Mouse (Mus musculus) C2C12 (cell line): ENCODE results near the gene Neurl2. TPM values are rescaled to one million over a fixed set of nuclear protein-coding genes. Genes with fewer than 3 reads are reported as not detected.
A peak's percentile ranks its signal among the peaks of the same experiment; 100 is the strongest.

Experiments
- H3K27me3 ChIP-seq: one replicate; pipeline ENCODE4 v1.6.1; 2011; ENCODE audit not compliant: control insufficient read depth, insufficient read depth, insufficient read length
- H3K36me3 ChIP-seq: one replicate; pipeline ENCODE4 v1.6.1; 2011; ENCODE audit not compliant: control insufficient read depth, insufficient read depth
- H3K4me3 ChIP-seq: one replicate; pipeline ENCODE4 v1.5.1; 2011; ENCODE audit warnings: mild to moderate bottlenecking, control low read depth; ENCODE audit not compliant: poor library complexity, insufficient read depth, severe bottlenecking
- H3K79me2 ChIP-seq: one replicate; pipeline ENCODE4 v1.6.1; 2011; ENCODE audit not compliant: control insufficient read depth, insufficient read depth
- H3K79me3 ChIP-seq: one replicate; pipeline ENCODE4 v1.6.1; 2011; ENCODE audit warnings: low read depth, control low read depth
- H3ac ChIP-seq: one replicate; pipeline ENCODE3; 2011; ENCODE audit warnings: low read depth; ENCODE audit not compliant: control insufficient read depth, insufficient read length
- CEBPB ChIP-seq: IDR thresholded peaks from one replicate; pipeline ENCODE4 v1.6.1; 2011; ENCODE audit warnings: low read depth, mild to moderate bottlenecking, control low read depth, moderate library complexity
- CTCF ChIP-seq: IDR thresholded peaks from one replicate; pipeline ENCODE4 v1.5.1; 2011; ENCODE audit not compliant: control insufficient read depth, insufficient read depth, insufficient read length
- FOSL1 ChIP-seq: IDR thresholded peaks from one replicate; pipeline ENCODE4 v1.8.0; 2011; ENCODE audit warnings: mild to moderate bottlenecking, low read length; ENCODE audit not compliant: poor library complexity, insufficient read depth, severe bottlenecking
- MAX ChIP-seq: IDR thresholded peaks from one replicate; pipeline ENCODE4 v1.6.1; 2011; ENCODE audit warnings: mild to moderate bottlenecking, control low read depth
- MYOD1 ChIP-seq: IDR thresholded peaks from one replicate; pipeline ENCODE4 v1.6.1; 2011; ENCODE audit warnings: low read depth; ENCODE audit not compliant: control insufficient read depth, insufficient read length
- MYOG ChIP-seq: IDR thresholded peaks from one replicate; pipeline ENCODE4 v1.6.1; 2011; ENCODE audit not compliant: control insufficient read depth, insufficient read length; ENCODE audit errors: extremely low read depth
- USF1 ChIP-seq: IDR thresholded peaks from one replicate; pipeline ENCODE4 v1.6.1; 2011; ENCODE audit warnings: low read depth, mild to moderate bottlenecking, control low read depth, moderate library complexity
- polyA plus RNA-seq: library from polyadenylated mRNA; unstranded; fragments of >200 nt; fragmentation: generic; extraction: Trizol; gene quantifications from one replicate; pipeline ENCODE4 v1.2.1, GENCODE M21; 2012; ENCODE audit warnings: missing spikeins

The Neurl2 gene
- polyA plus RNA-seq, 1 experiment, result 11.3 TPM

DNA sequence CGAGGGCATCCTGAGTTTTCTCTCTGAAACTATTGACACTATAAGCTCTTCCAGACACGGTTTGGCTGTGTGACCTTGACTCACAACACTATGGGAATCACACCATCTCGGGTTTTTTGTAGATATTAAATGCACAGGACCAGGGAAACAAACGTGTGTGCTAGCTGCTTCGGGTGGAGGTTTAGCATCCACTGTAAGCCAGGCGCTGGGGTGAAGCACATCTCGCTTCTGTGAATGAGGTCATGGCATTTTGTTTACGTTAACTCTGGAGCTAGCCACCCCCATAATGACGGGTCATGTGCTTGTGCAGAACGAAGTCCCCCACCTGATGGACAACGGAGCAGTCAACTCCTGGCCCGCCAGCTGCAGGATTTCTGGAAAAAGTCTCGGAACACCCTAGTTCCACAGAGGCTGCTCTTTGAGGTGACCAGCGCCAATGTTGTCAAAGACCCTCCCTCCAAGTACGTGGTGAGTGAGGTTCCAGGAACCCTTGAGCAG is 46.8 kb downstream of the Neurl2 start:
- H3K27me3 ChIP-seq, result no peaks in the 10 kb centered on the region
- peak overlapping the region; percentile 64 for H3ac ChIP-seq
- peaks cover 35% of the 10 kb centered on the region for H3K36me3 ChIP-seq
- TF ChIP-seq FOSL1, result no peak
- H3K79me2 ChIP-seq, result peaks cover 9% of the 10 kb centered on the region
- H3K4me3 ChIP-seq, result peak overlapping the region; percentile 45
- no peaks in the 10 kb centered on the region for H3K79me3 ChIP-seq

DNA sequence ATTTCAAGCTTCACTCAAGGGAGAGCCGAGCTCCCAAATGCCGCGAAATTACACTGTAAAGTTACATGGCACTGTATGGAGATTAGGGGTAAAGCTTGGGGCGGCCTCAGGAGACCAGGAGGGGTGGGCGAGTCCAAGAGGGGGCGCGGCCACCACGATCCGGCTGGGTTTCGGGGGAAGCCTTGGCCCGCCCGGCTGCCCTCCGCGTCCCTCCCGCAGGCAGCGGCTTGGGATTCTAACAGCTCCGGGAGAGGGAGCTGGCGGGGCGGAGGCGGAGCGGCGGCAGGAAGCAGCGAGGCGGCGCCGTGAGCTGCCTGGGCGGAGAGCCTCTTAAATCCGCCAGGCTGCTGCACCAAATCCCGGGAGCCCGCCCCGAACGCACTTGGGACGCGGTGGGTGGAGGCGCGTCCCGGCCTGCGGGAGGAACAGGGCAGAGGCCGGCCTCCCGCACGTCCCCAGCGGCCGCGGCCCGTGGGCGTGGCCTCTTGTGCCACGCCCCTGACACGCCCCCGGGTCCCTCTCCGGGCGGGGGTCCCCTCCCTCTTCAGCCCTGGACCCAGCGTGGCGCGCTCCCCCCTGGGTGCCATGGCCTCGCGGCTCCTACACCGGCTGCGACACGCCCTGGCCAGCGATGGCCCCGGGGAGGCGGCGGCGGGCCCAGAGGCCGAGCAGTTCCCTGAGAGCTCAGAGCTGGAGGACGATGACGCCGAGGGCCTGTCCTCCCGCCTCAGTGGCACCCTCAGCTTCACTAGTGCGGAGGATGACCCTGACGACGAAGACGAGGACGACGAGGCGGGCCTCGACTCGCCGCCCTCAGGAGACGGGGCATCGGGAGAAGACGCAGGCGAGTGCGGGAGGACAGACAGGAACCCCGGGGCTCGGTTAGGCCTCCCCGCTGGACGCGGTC is 47.5 kb downstream of the Neurl2 start, which contains the start of gene Snx21:
Gene Snx21, plus strand, starts transcription at position 343 of the 907 bp plus-strand sequence.
- Histone ChIP-seq H3ac (peak within 1 kb of the TSS; percentile 66), H3K79me2 (peaks cover 9% of the 10 kb centered on the region), H3K27me3 (no peaks in the 10 kb centered on the region), H3K4me3 (peak within 1 kb of the TSS; percentile 45), H3K36me3 (peaks cover 27% of the 10 kb centered on the region), H3K79me3 (no peaks in the 10 kb centered on the region)
- TF ChIP-seq MYOD1, result no peak
- TF ChIP-seq MAX, result no peak
- TF ChIP-seq FOSL1, result no peak
- no peak for TF ChIP-seq MYOG
- TF ChIP-seq USF1, result no peak
- TF ChIP-seq CEBPB, result no peak
- no peak for TF ChIP-seq CTCF

DNA sequence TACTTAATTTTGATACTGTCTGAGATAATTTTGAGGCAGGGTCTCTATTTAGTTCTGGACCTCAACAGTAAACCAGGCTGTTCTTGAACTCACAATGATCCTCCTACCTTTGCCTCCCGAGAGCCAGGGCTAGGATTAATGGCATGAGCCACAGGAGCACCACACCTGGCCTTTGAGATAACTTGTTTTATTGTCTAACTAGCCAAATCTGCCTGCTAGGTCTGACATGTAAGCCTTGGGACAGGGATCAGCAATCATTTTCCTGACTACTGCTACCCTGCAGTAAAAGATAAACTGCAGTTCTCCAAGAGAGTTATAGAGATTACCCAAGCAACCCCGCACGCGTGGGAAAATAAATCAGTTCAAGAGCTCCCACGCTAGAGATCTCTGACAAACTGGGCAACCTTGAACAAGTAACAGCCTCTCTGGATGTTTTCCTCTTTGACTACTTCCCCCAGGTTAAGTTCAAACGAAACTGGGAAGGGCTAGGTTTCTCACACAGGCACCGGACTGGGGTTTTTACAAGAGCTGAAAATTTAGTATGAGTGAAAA is 48.3 kb downstream of the Neurl2 start:
- Histone ChIP-seq H3K36me3 (peaks cover 21% of the 10 kb centered on the region), H3ac (peak overlapping the region; percentile 20), H3K4me3 (peak overlapping the region; percentile 45), H3K79me3 (no peaks in the 10 kb centered on the region), H3K27me3 (no peaks in the 10 kb centered on the region), H3K79me2 (peaks cover 9% of the 10 kb centered on the region)
- TF ChIP-seq USF1, result no peak

DNA sequence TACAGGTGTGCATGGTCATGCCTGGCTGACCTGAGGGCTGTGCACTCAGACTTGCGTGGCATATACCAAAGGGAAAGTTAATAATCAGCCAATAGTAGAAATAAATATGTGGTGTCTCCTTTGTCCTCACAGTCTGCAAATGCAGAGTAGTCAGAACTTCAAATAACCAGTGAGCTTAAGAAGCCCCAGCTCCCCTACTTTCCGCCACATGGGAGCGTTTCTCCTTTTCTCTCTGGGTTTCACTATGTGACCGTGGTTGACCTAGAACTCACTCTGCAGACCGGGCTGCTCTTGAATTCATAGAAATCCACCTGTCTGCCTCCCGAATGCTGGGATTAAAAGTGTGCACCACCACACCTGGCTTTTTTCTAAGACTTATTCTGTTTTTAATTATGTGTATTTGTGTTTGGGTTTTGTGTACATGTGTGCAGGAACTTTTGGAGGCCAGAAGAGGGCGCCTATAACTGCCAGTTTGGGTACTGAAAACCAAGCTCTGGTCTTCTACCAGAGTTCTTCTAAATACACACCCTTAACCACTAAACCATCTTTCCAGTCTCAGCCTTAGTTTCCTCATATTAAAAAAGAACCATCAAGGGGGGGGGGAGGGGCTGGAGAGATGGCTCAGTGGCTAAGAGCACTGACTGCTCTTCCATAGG is 49.2 kb downstream of the Neurl2 start:
- H3ac ChIP-seq, result no peak overlapping the region
- H3K36me3 ChIP-seq, result peaks cover 12% of the 10 kb centered on the region
- H3K79me3 ChIP-seq, result no peaks in the 10 kb centered on the region
- H3K79me2 ChIP-seq, result peaks cover 9% of the 10 kb centered on the region
- no peak overlapping the region for H3K4me3 ChIP-seq
- H3K27me3 ChIP-seq, result no peaks in the 10 kb centered on the region
- no peak for TF ChIP-seq CTCF
- TF ChIP-seq MYOD1, result no peak
- TF ChIP-seq MAX, result no peak
- no peak for TF ChIP-seq CEBPB
- TF ChIP-seq USF1, result no peak
- no peak for TF ChIP-seq FOSL1
- no peak for TF ChIP-seq MYOG

DNA sequence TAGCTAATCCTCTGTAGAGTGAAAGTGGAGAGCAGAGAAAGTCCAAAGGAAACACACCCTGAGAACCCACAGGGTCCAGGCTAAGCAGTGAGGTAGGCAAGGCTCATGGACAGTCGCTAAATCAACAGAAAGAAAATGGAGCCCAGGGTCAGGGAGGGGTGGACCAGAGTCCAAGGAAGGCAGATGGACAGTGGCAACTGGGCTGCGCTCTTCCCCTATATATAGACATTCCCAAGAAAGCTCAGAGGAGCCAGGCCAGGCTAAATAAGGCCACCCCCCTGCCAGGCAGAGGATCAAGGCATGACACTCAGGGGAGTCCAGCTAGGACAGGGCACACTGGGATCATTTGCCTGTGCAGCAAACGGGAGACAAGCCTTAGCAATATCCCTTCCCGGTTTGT is 51.4 kb downstream of the Neurl2 start:
- Histone ChIP-seq H3K79me3 (no peaks in the 10 kb centered on the region), H3ac (no peak overlapping the region), H3K79me2 (no peaks in the 10 kb centered on the region), H3K27me3 (no peaks in the 10 kb centered on the region), H3K4me3 (no peak overlapping the region), H3K36me3 (no peaks in the 10 kb centered on the region)
- TF ChIP-seq USF1 (no peak), MAX (no peak), MYOG (no peak), CEBPB (no peak), MYOD1 (no peak), CTCF (no peak), FOSL1 (no peak)

Other genes with a start within 250 kb of the Neurl2 start
- not detected for gene Wfdc6a, start 248.0 kb downstream of the Neurl2 start, polyA plus RNA-seq
- gene Eppin, start 239.9 kb downstream of the Neurl2 start, polyA plus RNA-seq, result not detected
- gene Wfdc6b, start 219.9 kb downstream of the Neurl2 start, polyA plus RNA-seq, result not detected
- not detected for gene Wfdc8, start 219.8 kb downstream of the Neurl2 start, polyA plus RNA-seq
- gene Wfdc16, start 194.7 kb downstream of the Neurl2 start, polyA plus RNA-seq, result not detected
- not detected for gene Wfdc10, start 177.4 kb downstream of the Neurl2 start, polyA plus RNA-seq
- gene Wfdc9, start 176.9 kb downstream of the Neurl2 start, polyA plus RNA-seq, result not detected
- gene Wfdc11, start 159.4 kb downstream of the Neurl2 start, polyA plus RNA-seq, result not detected
- gene Wfdc13, start 148.3 kb downstream of the Neurl2 start, polyA plus RNA-seq, result not detected
- gene Spint4, start 135.0 kb downstream of the Neurl2 start, polyA plus RNA-seq, result not detected
- gene Spint5, start 118.2 kb downstream of the Neurl2 start, polyA plus RNA-seq, result not detected
- gene Wfdc3, start 87.5 kb downstream of the Neurl2 start, polyA plus RNA-seq, result 0.13 TPM
- gene Dnttip1, start 87.5 kb downstream of the Neurl2 start, polyA plus RNA-seq, result 47.3 TPM
- 279 TPM for gene Ube2c, start 63.6 kb downstream of the Neurl2 start, polyA plus RNA-seq
- 4.7 TPM for gene Tnnc2, start 53.5 kb downstream of the Neurl2 start, polyA plus RNA-seq
- gene Snx21, start 47.6 kb downstream of the Neurl2 start, polyA plus RNA-seq, result 19.5 TPM
- gene Acot8, start 28.6 kb downstream of the Neurl2 start, polyA plus RNA-seq, result 20.5 TPM
- 2.9 TPM for gene Zswim3, start 28.4 kb downstream of the Neurl2 start, polyA plus RNA-seq
- 10.0 TPM for gene Zswim1, start 10.8 kb downstream of the Neurl2 start, polyA plus RNA-seq
- not detected for gene Spata25, start 4.9 kb downstream of the Neurl2 start, polyA plus RNA-seq
- gene Ctsa, start 583 bp downstream of the Neurl2 start, polyA plus RNA-seq, result 160 TPM
- 13.3 TPM for gene Pltp, start 24.3 kb upstream of the Neurl2 start, polyA plus RNA-seq
- 46.5 TPM for gene Pcif1, start 45.8 kb upstream of the Neurl2 start, polyA plus RNA-seq
- gene Zfp335, start 78.3 kb upstream of the Neurl2 start, polyA plus RNA-seq, result 11.7 TPM
- 1.1 TPM for gene Mmp9, start 107.3 kb upstream of the Neurl2 start, polyA plus RNA-seq
- 0.12 TPM for gene Slc12a5, start 127.3 kb upstream of the Neurl2 start, polyA plus RNA-seq
- gene Ncoa5, start 201.4 kb upstream of the Neurl2 start, polyA plus RNA-seq, result 31.2 TPM
- gene Cd40, start 222.2 kb upstream of the Neurl2 start, polyA plus RNA-seq, result 0.27 TPM